Mouse (Mus musculus): ENCODE measurements around the gene Spa17. TPM values are rescaled to one million over a fixed set of nuclear protein-coding genes. Genes with fewer than 3 reads are reported as not detected.

Gene Spa17
- total RNA-seq, 2 experiments from 2014 or later: 1.5 to 2.8 TPM

GRCm38 (mm10) chr9:37621290-37621689 lies 7.8 kb upstream of the Spa17 start:
- peak in 1 of 2 experiments; percentile 71 for DNase-seq (ENCODE audit: low spot score in 2 of 2)

GRCm38 (mm10) chr9:37616770-37617169 lies 3.2 kb upstream of the Spa17 start:
- peak in 1 of 2 experiments; percentile 72 for DNase-seq (ENCODE audit: low spot score in 2 of 2)

- DNase-seq (ENCODE audit: low spot score in 2 of 2): peak in 1 of 2 experiments; percentile 66
These were observed 1.7 kb upstream of the Spa17 start for GRCm38 (mm10) chr9:37615220-37615619.

GRCm38 (mm10) chr9:37614316-37614715 lies 794 bp upstream of the Spa17 start:
- no peak for DNase-seq (ENCODE audit: low spot score in 2 of 2)

GRCm38 (mm10) chr9:37613911-37614280 lies 374 bp upstream of the Spa17 start:
- no peak for DNase-seq (ENCODE audit: low spot score in 2 of 2)

- DNase-seq (ENCODE audit: low spot score in 2 of 2): no peak
These were observed 4.0 kb downstream of the Spa17 start for GRCm38 (mm10) chr9:37609558-37609957.

- no peak for DNase-seq (ENCODE audit: low spot score in 2 of 2)
These were observed 8.4 kb downstream of the Spa17 start for GRCm38 (mm10) chr9:37605089-37605488.

GRCm38 (mm10) chr9:37600538-37601205 lies 12.8 kb downstream of the Spa17 start:
- DNase-seq (ENCODE audit: low spot score in 2 of 2): no peak

- DNase-seq (ENCODE audit: low spot score in 2 of 2): no peak
These were observed 14.9 kb downstream of the Spa17 start for GRCm38 (mm10) chr9:37598637-37599036.

GRCm38 (mm10) chr9:37595570-37595969 lies 18.0 kb downstream of the Spa17 start:
- no peak for DNase-seq (ENCODE audit: low spot score in 2 of 2)

- DNase-seq (ENCODE audit: low spot score in 2 of 2): no peak
These were observed 19.8 kb downstream of the Spa17 start for GRCm38 (mm10) chr9:37593690-37594089.

GRCm38 (mm10) chr9:37592633-37593032 lies 20.9 kb downstream of the Spa17 start:
- no peak for DNase-seq (ENCODE audit: low spot score in 2 of 2)

GRCm38 (mm10) chr9:37592025-37592424 lies 21.5 kb downstream of the Spa17 start:
- no peak for DNase-seq (ENCODE audit: low spot score in 2 of 2)

- no peak for DNase-seq (ENCODE audit: low spot score in 2 of 2)
These were observed 23.1 kb downstream of the Spa17 start for GRCm38 (mm10) chr9:37590381-37590780.

- no peak for DNase-seq (ENCODE audit: low spot score in 2 of 2)
These were observed 26.8 kb downstream of the Spa17 start for GRCm38 (mm10) chr9:37586718-37587117.

GRCm38 (mm10) chr9:37583594-37583993 lies 29.9 kb downstream of the Spa17 start:
- DNase-seq (ENCODE audit: low spot score in 2 of 2): no peak

GRCm38 (mm10) chr9:37576436-37576930 lies 37.0 kb downstream of the Spa17 start:
- DNase-seq (ENCODE audit: low spot score in 2 of 2): peak in 1 of 2 experiments; percentile 69

GRCm38 (mm10) chr9:37572204-37572876 lies 41.2 kb downstream of the Spa17 start:
- DNase-seq (ENCODE audit: low spot score in 2 of 2): no peak

- no peak for DNase-seq (ENCODE audit: low spot score in 2 of 2)
These were observed 44.2 kb downstream of the Spa17 start for GRCm38 (mm10) chr9:37569231-37569835.

- no peak for DNase-seq (ENCODE audit: low spot score in 2 of 2)
These were observed 44.8 kb downstream of the Spa17 start for GRCm38 (mm10) chr9:37568605-37569214.

- DNase-seq (ENCODE audit: low spot score in 2 of 2): peak in 1 of 2 experiments; percentile 61
These were observed 45.5 kb downstream of the Spa17 start for GRCm38 (mm10) chr9:37567892-37568604.

Measured in layer of hippocampus, adult 18-20 months (tissue).